Mouse (Mus musculus): Measurements from ENCODE around the gene Auts2. TPM values are rescaled to one million over a fixed set of nuclear protein-coding genes. Genes with fewer than 3 reads are reported as not detected.

Auts2 gene
- polyA plus RNA-seq, 1 experiment from 2014 or later = 19.0 TPM

DNA sequence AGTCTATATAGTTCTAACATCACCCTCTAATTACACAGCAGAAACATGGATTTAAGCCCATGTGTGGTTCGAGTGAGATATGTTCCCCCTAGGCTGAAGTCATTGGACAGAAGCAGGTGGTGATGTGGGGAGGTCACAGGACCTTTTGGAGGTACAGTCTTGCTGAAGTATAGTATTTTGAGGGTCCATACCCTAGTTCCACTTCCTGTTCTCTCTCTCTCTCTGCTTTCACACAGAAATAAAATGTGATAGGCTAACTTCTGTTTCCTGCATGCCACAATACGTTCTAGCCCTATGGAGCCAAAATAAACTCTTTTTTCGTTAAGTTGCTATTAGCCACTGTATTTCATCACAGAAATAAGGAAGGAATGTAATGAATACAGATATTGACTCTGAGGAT, 376.6 kb downstream of the Auts2 start:
- Histone ChIP-seq H3K4me3 (replicated peaks) (no peak overlapping the region), H3K9me3 (no peaks in the 10 kb centered on the region), H3K4me2 (replicated peaks) (no peak overlapping the region), H3K27me3 (replicated peaks) (no peaks in the 10 kb centered on the region), H3K4me1 (replicated peaks) (peaks cover 7% of the 10 kb centered on the region; the same call in 1 of the 2 replicates), H3K36me3 (no peaks in the 10 kb centered on the region), H3K9ac (no peak overlapping the region), H3K27ac (no peak overlapping the region)
- ATAC-seq = no peak
- 80% methylated on average over 3 of the region's 3 CpGs for WGBS

DNA sequence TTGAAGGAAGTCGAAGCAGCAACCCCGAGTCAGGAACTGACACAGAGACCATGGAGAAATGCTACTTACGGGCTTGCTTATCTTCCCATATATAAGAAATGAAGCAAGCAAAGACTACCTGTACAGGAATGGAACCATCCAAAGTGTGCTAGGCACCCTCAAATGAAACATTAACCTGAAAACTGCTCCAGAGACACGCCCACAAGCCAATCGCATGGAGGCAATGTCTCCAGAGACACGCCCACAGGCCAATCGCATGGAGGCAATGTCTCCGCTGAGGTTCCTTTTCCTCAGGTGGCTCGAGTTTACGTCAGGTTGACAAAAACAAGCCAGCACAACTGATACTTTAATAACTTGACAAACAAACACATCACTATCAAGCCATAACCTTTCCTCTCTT, 379.2 kb downstream of the Auts2 start:
- H3K9ac ChIP-seq = no peak overlapping the region
- no peak overlapping the region; the same call in 1 of the 2 replicates for H3K4me2 ChIP-seq (replicated peaks)
- WGBS = 72% methylated on average over 10 of the region's 10 CpGs
- H3K27ac ChIP-seq = no peak overlapping the region
- H3K4me3 ChIP-seq (replicated peaks) = no peak overlapping the region
- no peaks in the 10 kb centered on the region for H3K9me3 ChIP-seq
- H3K4me1 ChIP-seq (replicated peaks) = peaks cover 12% of the 10 kb centered on the region; the same call in 1 of the 2 replicates
- H3K27me3 ChIP-seq (replicated peaks) = no peaks in the 10 kb centered on the region
- H3K36me3 ChIP-seq = no peaks in the 10 kb centered on the region
- ATAC-seq = peak; percentile 82

DNA sequence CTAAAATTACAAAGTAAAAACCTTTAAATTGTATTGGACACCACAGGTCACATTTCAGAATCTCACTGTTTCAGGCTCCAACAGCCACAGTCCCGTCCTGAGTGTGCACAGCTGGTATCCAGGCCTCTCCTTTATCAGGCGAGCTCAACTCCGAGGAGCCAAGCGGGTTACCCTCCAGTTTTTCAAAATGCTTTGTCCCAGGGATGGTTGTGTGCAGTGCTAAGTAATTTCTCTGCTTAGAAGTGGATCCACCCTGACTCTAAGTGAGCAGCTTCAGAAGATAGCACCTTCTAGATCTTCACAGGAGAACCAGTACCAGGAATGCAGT, 381.0 kb downstream of the Auts2 start:
- Histone ChIP-seq H3K4me2 (replicated peaks) (no peak overlapping the region), H3K36me3 (no peaks in the 10 kb centered on the region), H3K9me3 (no peaks in the 10 kb centered on the region), H3K4me1 (replicated peaks) (peaks cover 12% of the 10 kb centered on the region; the same call in 1 of the 2 replicates), H3K4me3 (replicated peaks) (no peak overlapping the region), H3K27me3 (replicated peaks) (no peaks in the 10 kb centered on the region), H3K27ac (0 out of 2 replicates have a peak overlapping the region, but pooled peaks have one; percentile 15), H3K9ac (no peak overlapping the region)
- no peak for ATAC-seq
- 37% methylated on average over 4 of the region's 4 CpGs for WGBS

DNA sequence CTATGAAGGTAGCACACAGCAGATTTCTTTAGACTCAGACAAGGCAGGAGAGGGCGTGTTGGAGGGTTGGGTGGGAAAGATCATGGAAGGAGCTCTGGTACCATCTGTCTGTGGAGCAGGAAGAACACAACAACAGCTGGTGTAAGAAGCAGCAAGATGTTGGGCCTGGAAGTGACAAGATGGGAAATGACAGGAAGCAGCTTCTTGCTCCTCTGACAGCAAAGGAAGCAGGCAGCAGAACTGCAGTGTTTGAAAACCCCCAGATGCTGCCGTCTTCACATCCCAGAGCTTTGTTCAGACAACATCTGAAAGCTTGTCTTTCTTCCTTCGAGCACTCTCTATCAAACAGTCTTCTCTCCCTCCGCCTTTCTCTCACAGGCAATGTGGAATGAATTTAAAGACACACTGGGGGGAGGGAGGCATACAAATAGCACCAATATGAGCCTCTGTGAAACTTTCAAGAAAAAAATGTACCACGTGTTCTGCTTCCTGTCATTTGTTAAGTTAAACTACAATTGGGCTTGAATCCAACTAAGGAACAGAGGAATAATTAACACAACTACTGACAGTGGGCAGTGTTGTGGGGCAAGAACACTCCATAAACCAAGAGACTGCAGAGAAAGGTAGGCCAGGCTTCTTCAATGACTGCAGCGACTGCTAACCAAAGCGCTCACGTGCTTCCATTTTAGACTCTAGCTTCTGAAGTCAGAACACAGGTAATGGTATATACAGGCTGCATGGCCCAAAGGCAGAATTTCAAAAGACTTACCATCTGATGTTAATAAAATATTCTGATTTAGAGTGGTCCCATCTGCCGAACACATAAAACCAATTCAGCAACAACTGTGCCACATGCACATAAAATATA, 381.6 kb downstream of the Auts2 start:
- WGBS = 40% methylated on average over 9 of the region's 9 CpGs
- Histone ChIP-seq H3K9me3 (no peaks in the 10 kb centered on the region), H3K36me3 (no peaks in the 10 kb centered on the region), H3K4me2 (replicated peaks) (no peak overlapping the region), H3K27ac (0 out of 2 replicates have a peak overlapping the region, but pooled peaks have one; percentile 15), H3K9ac (no peak overlapping the region), H3K4me3 (replicated peaks) (no peak overlapping the region), H3K27me3 (replicated peaks) (no peaks in the 10 kb centered on the region), H3K4me1 (replicated peaks) (peaks cover 12% of the 10 kb centered on the region; the same call in 1 of the 2 replicates)
- ATAC-seq = peak; percentile 63

DNA sequence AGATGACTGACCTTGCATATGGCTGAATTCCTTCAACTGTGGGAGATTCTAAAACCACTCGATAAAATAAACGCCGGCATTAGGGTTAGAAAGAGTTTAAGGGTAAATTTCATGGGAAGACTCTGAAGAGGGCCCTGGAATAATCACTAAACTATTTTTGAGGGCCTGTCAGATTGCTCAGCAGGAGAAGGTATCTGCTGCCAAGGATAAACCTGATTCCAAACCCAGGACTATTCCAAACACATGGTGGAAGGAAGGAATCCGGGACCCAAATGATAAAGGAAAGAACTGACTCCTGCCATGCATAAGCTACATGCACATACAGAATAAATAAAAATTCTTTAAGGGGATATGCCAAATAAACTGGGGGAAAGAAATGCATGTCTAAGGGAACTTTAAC, 399.0 kb downstream of the Auts2 start:
- Histone ChIP-seq H3K4me2 (replicated peaks) (no peak overlapping the region), H3K9ac (no peak overlapping the region), H3K27me3 (replicated peaks) (no peaks in the 10 kb centered on the region), H3K36me3 (no peaks in the 10 kb centered on the region), H3K4me1 (replicated peaks) (no peaks in the 10 kb centered on the region), H3K9me3 (no peaks in the 10 kb centered on the region), H3K27ac (no peak overlapping the region), H3K4me3 (replicated peaks) (no peak overlapping the region)
- WGBS = 85% methylated on average over 4 of the region's 4 CpGs
- no peak for ATAC-seq

DNA sequence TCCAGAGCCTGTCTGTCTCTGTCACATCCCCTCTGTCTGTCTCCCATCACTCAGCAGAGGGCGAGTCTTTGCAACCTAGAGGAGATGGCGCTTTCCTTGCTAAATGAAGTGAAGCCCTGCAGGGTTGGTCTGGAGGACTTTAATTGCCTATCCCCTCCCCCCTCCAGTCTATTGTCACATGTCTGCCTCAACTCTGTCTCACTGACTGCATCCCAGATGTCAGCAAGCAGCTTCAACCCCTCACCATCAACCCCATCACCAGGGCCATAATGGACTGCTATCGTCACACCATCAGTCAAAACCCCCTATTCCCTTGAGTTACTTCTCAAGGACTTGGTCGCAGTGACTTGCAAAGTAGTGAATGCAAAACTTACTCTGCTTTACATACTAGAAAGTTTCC, 402.3 kb downstream of the Auts2 start:
- Histone ChIP-seq H3K4me3 (replicated peaks) (no peak overlapping the region), H3K4me1 (replicated peaks) (no peaks in the 10 kb centered on the region), H3K4me2 (replicated peaks) (no peak overlapping the region), H3K27ac (no peak overlapping the region), H3K27me3 (replicated peaks) (no peaks in the 10 kb centered on the region), H3K9ac (no peak overlapping the region), H3K9me3 (no peaks in the 10 kb centered on the region), H3K36me3 (no peaks in the 10 kb centered on the region)
- WGBS = 76% methylated on average over 4 of the region's 4 CpGs
- no peak for ATAC-seq

DNA sequence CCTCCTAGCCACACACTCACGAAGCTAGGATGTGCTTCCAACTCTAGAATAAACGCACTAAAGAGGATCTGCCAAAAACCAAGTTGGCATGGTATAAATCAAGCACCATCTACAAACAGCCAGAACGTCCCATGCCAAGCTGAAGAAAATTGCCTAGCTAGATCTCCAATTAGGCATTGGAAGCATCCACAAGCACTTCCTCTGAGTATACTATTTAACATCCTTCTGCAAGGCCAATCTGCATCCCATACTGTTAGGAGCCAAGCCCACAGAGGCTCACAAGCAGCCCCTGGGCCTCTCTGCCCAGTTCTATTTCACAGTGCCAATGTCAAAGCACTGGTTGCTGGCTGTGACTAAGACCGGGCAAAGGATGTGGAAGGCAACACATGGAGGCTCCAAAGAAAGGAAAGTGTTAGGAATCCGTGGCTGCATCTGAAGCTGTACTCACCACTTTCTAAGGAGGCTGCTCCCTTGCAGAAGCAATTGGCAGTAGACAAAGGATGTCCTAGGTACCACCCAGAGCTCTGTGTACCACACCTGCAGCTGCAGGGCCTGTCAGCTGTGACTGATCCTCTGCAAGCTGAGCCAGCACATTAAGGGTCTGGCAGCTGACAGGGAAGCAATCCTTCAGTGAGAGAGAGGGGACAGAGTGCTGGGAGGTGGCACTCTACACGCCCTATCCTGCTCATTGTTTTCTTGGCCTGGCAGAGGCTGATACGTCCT, 407.0 kb downstream of the Auts2 start:
- WGBS = 55% methylated on average over 7 of the region's 7 CpGs
- Histone ChIP-seq H3K9ac (no peak overlapping the region), H3K27me3 (replicated peaks) (no peaks in the 10 kb centered on the region), H3K27ac (no peak overlapping the region), H3K4me2 (replicated peaks) (no peak overlapping the region), H3K4me3 (replicated peaks) (no peak overlapping the region), H3K36me3 (no peaks in the 10 kb centered on the region), H3K9me3 (no peaks in the 10 kb centered on the region), H3K4me1 (replicated peaks) (no peaks in the 10 kb centered on the region)
- ATAC-seq = no peak

DNA sequence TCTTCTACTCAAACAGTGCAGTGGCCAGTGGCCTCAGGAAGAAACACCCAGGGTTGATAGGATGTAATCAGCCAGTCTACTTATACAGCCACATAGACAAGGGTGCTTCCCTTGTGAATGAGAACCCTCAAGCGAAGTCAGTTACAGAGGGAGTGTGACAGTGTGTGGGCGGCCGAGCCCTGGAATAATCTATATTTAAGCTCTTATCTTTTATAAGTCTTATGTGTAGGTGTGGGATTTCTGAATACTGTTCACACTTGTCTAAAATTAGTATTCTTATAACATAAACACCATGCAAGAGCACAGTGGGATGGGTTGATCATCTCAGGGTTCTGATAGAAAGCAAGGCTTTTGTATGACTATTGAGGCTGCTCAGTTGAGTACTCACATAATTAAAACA, 411.2 kb downstream of the Auts2 start:
- H3K36me3 ChIP-seq = no peaks in the 10 kb centered on the region
- no peak overlapping the region for H3K4me2 ChIP-seq (replicated peaks)
- no peak overlapping the region for H3K9ac ChIP-seq
- no peaks in the 10 kb centered on the region for H3K9me3 ChIP-seq
- no peaks in the 10 kb centered on the region for H3K4me1 ChIP-seq (replicated peaks)
- 97% methylated on average over 3 of the region's 3 CpGs for WGBS
- H3K27me3 ChIP-seq (replicated peaks) = no peaks in the 10 kb centered on the region
- no peak overlapping the region for H3K27ac ChIP-seq
- ATAC-seq = no peak
- H3K4me3 ChIP-seq (replicated peaks) = no peak overlapping the region

DNA sequence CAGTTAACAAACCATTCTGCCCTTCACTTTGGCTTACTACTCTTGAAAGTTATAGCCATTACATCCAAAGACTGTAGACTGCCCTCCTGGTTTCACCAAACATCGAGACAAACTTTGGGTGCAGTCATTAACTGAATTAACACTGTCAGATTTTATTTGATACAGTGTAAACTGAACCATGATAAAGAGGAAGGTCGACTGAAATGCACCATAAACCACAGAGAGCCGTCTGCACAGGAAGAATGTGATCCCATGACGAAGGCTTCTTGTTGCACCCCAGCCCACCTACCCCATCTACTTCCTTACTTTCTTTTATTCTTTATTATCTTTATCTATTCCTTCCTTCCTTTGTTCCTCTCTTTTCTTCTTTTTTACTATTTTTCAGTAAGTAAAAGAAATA, 412.6 kb downstream of the Auts2 start:
- Histone ChIP-seq H3K27ac (no peak overlapping the region), H3K4me2 (replicated peaks) (no peak overlapping the region), H3K4me1 (replicated peaks) (no peaks in the 10 kb centered on the region), H3K9me3 (no peaks in the 10 kb centered on the region), H3K27me3 (replicated peaks) (no peaks in the 10 kb centered on the region), H3K4me3 (replicated peaks) (no peak overlapping the region), H3K36me3 (no peaks in the 10 kb centered on the region), H3K9ac (no peak overlapping the region)
- WGBS = 48% methylated on average over 4 of the region's 4 CpGs
- no peak for ATAC-seq

DNA sequence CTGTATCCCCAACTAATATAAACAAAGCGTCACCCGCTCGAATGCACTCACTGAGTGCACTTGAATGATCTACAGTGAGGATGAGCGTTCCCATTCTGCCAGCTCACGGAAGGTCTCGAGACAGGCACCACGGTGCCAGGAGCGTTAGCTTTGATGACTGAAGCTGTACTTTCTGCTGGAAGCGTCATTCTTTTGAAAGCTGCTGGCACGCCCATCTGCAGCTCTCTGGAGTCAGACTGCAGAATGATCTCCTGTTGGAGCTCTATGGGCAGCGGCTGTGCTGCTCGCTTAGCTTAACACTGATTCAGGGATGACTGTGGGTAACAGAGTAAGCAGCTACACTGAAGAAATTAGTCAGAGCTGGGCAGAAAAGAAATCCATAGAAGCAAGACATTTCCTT, 416.5 kb downstream of the Auts2 start:
- Histone ChIP-seq H3K4me2 (replicated peaks) (no peak overlapping the region), H3K9ac (no peak overlapping the region), H3K4me3 (replicated peaks) (no peak overlapping the region), H3K36me3 (no peaks in the 10 kb centered on the region), H3K4me1 (replicated peaks) (no peaks in the 10 kb centered on the region), H3K9me3 (no peaks in the 10 kb centered on the region), H3K27ac (no peak overlapping the region), H3K27me3 (replicated peaks) (no peaks in the 10 kb centered on the region)
- WGBS = 75% methylated on average over 12 of the region's 12 CpGs
- no peak for ATAC-seq

DNA sequence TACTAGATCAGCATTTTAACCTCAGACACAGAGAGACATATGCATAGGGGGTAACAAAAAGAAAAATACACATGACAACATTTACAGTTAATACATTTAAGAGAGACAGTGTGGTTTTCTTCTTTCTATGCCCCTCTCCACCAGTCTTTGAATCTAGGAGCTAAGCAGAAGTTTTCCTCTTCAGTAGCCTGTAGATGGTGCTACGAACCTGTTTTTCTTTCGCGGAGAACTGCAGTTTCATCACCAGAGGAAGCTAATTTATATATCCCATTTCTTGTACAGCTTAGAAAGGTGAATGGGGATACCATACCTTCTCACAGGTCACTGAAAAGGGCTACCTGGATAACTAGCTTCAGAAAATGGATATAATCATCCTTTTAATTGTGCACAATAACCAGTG, 427.5 kb downstream of the Auts2 start:
- 67% methylated on average over 3 of the region's 3 CpGs for WGBS

DNA sequence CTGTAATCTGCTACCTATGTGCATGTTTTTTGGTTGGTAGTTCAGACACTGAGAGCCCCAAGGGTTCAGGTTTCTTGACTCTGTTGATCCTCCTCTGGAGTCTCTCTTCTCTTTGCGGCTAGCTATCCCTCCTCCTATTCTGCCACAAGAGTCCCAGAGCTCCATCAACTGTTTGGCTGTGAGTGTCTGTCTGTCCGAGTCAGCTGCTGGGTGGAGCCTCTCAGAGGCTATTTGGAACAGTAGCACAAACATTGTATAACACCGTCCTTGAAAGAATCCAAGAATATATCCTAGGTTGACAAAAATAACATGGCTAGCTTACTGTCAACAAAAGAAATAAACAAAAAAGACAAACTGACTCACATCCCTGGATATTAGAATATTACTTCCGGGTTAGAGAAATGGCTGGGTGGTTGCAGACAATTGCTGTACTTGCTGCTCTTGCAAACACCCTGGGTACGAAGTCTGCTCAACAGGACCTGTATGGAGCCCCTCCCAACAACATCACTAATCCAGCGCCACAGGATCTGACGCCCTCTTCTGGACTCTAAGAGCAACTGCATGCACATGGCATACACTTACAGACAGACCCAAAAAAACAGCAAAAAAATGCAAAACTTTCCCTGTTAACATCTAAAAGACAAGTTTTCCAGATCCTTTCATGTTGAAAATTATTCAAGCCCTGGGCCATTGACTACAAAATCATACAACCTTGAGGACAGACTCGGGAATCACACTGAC, 428.4 kb downstream of the Auts2 start:
- 0 out of 2 replicates have a peak, but pooled peaks have one; percentile 39 for ATAC-seq
- Histone ChIP-seq H3K9me3 (no peaks in the 10 kb centered on the region), H3K4me1 (replicated peaks) (no peaks in the 10 kb centered on the region), H3K27ac (no peak overlapping the region), H3K4me2 (replicated peaks) (no peak overlapping the region), H3K4me3 (replicated peaks) (no peak overlapping the region), H3K36me3 (no peaks in the 10 kb centered on the region), H3K9ac (no peak overlapping the region), H3K27me3 (replicated peaks) (no peaks in the 10 kb centered on the region)
- WGBS = 68% methylated on average over 8 of the region's 8 CpGs

More for the DNA sequence above, 427.5 kb downstream of the Auts2 start:
- H3K36me3 ChIP-seq = no peaks in the 10 kb centered on the region
- no peak for ATAC-seq
- no peak overlapping the region for H3K9ac ChIP-seq
- H3K9me3 ChIP-seq = no peaks in the 10 kb centered on the region
- H3K4me1 ChIP-seq (replicated peaks) = no peaks in the 10 kb centered on the region
- H3K4me3 ChIP-seq (replicated peaks) = no peak overlapping the region
- no peak overlapping the region for H3K4me2 ChIP-seq (replicated peaks)
- no peaks in the 10 kb centered on the region for H3K27me3 ChIP-seq (replicated peaks)
- no peak overlapping the region for H3K27ac ChIP-seq
